Mouse (Mus musculus): ENCODE measurements around the gene Gm47995. TPM values are rescaled to one million over a fixed set of nuclear protein-coding genes. Genes with fewer than 3 reads are reported as not detected.
A peak's percentile ranks its signal among the peaks of the same experiment; 100 is the strongest.

The Gm47995 gene
- polyA plus RNA-seq, 1 experiment from 2014 or later = 0.26 TPM

- Histone ChIP-seq H3K4me3 (ENCODE audit: low read depth, low read length) (no peak overlapping the region), H3K27me3 (ENCODE audit: insufficient read depth, low read length) (no peaks in the 10 kb centered on the region), H3K9me3 (ENCODE audit: low read length) (no peaks in the 10 kb centered on the region), H3K27ac (ENCODE audit: low read depth) (no peak overlapping the region), H3K4me1 (ENCODE audit: insufficient read depth) (peaks cover 16% of the 10 kb centered on the region; the same call in 1 of the 2 replicates), H3K36me3 (replicated peaks; ENCODE audit: insufficient read depth, low read length) (no peaks in the 10 kb centered on the region), H3K9ac (replicated peaks) (no peak overlapping the region), H3K4me2 (ENCODE audit: low read depth, low read length) (no peak overlapping the region)
- WGBS (ENCODE audit: insufficient replicate concordance) = 73% methylated on average over 5 of the region's 5 CpGs
- DNase-seq (no peak), ATAC-seq (peak; percentile 40; the same call in 1 of the 2 replicates)
- TF ChIP-seq CTCF (IDR thresholded peaks at IDR 0.05; ENCODE audit: low read depth) (no peak), EP300 (IDR thresholded peaks at IDR 0.05; ENCODE audit: low read depth) (no peak)
These were observed 45.8 kb downstream of the Gm47995 start for GRCm38 (mm10) chr1:151244013-151244412.

- DNase-seq (no peak), ATAC-seq (no peak)
- Histone ChIP-seq H3K4me1 (ENCODE audit: insufficient read depth) (peaks cover 16% of the 10 kb centered on the region; the same call in 1 of the 2 replicates), H3K4me2 (ENCODE audit: low read depth, low read length) (peak overlapping the region; percentile 36), H3K4me3 (ENCODE audit: low read depth, low read length) (no peak overlapping the region), H3K36me3 (replicated peaks; ENCODE audit: insufficient read depth, low read length) (no peaks in the 10 kb centered on the region), H3K27me3 (ENCODE audit: insufficient read depth, low read length) (no peaks in the 10 kb centered on the region), H3K27ac (ENCODE audit: low read depth) (no peak overlapping the region), H3K9me3 (ENCODE audit: low read length) (no peaks in the 10 kb centered on the region), H3K9ac (replicated peaks) (no peak overlapping the region)
- no peak for TF ChIP-seq CTCF (IDR thresholded peaks at IDR 0.05; ENCODE audit: low read depth)
- TF ChIP-seq EP300 (IDR thresholded peaks at IDR 0.05; ENCODE audit: low read depth) = no peak
- WGBS (ENCODE audit: insufficient replicate concordance) = 78% methylated on average over 4 of the region's 4 CpGs
These were observed 46.5 kb downstream of the Gm47995 start for GRCm38 (mm10) chr1:151244761-151245160.

- Histone ChIP-seq H3K4me1 (ENCODE audit: insufficient read depth) (peaks cover 16% of the 10 kb centered on the region; the same call in 1 of the 2 replicates), H3K4me2 (ENCODE audit: low read depth, low read length) (peak overlapping the region; percentile 36), H3K27ac (ENCODE audit: low read depth) (no peak overlapping the region), H3K27me3 (ENCODE audit: insufficient read depth, low read length) (no peaks in the 10 kb centered on the region), H3K36me3 (replicated peaks; ENCODE audit: insufficient read depth, low read length) (no peaks in the 10 kb centered on the region), H3K9me3 (ENCODE audit: low read length) (no peaks in the 10 kb centered on the region), H3K4me3 (ENCODE audit: low read depth, low read length) (no peak overlapping the region), H3K9ac (replicated peaks) (no peak overlapping the region)
- DNase-seq = no peak
- no peak for TF ChIP-seq EP300 (IDR thresholded peaks at IDR 0.05; ENCODE audit: low read depth)
- no peak for TF ChIP-seq CTCF (IDR thresholded peaks at IDR 0.05; ENCODE audit: low read depth)
- 47% methylated on average over 10 of the region's 10 CpGs for WGBS (ENCODE audit: insufficient replicate concordance)
- peak; percentile 25; the same call in 1 of the 2 replicates for ATAC-seq
These were observed 46.9 kb downstream of the Gm47995 start for GRCm38 (mm10) chr1:151245165-151245564.

GRCm38 (mm10) chr1:151245846-151246245 is 47.6 kb downstream of the Gm47995 start:
- no peaks in the 10 kb centered on the region for H3K27me3 ChIP-seq (ENCODE audit: insufficient read depth, low read length)
- no peak overlapping the region for H3K27ac ChIP-seq (ENCODE audit: low read depth)
- no peak overlapping the region for H3K4me2 ChIP-seq (ENCODE audit: low read depth, low read length)
- H3K4me3 ChIP-seq (ENCODE audit: low read depth, low read length) = no peak overlapping the region
- DNase-seq (no peak), ATAC-seq (no peak)
- H3K9me3 ChIP-seq (ENCODE audit: low read length) = no peaks in the 10 kb centered on the region
- no peak overlapping the region for H3K9ac ChIP-seq (replicated peaks)
- peaks cover 16% of the 10 kb centered on the region for H3K4me1 ChIP-seq (ENCODE audit: insufficient read depth)
- no peaks in the 10 kb centered on the region for H3K36me3 ChIP-seq (replicated peaks; ENCODE audit: insufficient read depth, low read length)
- TF ChIP-seq CTCF (IDR thresholded peaks at IDR 0.05; ENCODE audit: low read depth) = no peak
- TF ChIP-seq EP300 (IDR thresholded peaks at IDR 0.05; ENCODE audit: low read depth) = no peak
- 63% methylated on average over 2 of the region's 2 CpGs for WGBS (ENCODE audit: insufficient replicate concordance)

Other genes starting within 250 kb of the Gm47995 start
- gene Hmcn1, start 205.0 kb upstream of the Gm47995 start, polyA plus RNA-seq (2015; fragmentation: Nextera tagmentation; extraction: Ambion mirVana) = 2.4 and 2.8 TPM in 2 replicates
- gene Gm47985, start 15.9 kb upstream of the Gm47995 start, polyA plus RNA-seq (2015; fragmentation: Nextera tagmentation; extraction: Ambion mirVana) = 0.60 and 0.67 TPM in 2 replicates
- 0.28 and 0.37 TPM in 2 replicates for gene Gm8947, start 6.1 kb upstream of the Gm47995 start, polyA plus RNA-seq (2015; fragmentation: Nextera tagmentation; extraction: Ambion mirVana)
- 0.28 TPM in 1 of 2 replicates, not detected in the other for gene 3110040M04Rik, start 5.7 kb downstream of the Gm47995 start, polyA plus RNA-seq (2015; fragmentation: Nextera tagmentation; extraction: Ambion mirVana)
- 0.12 and 0.20 TPM in 2 replicates for gene Gm47996, start 11.7 kb downstream of the Gm47995 start, polyA plus RNA-seq (2015; fragmentation: Nextera tagmentation; extraction: Ambion mirVana)
- 58.5 and 68.2 TPM in 2 replicates for gene Ivns1abp, start 146.0 kb downstream of the Gm47995 start, polyA plus RNA-seq (2015; fragmentation: Nextera tagmentation; extraction: Ambion mirVana)
- 17.2 and 20.6 TPM in 2 replicates for gene Swt1, start 230.0 kb downstream of the Gm47995 start, polyA plus RNA-seq (2015; fragmentation: Nextera tagmentation; extraction: Ambion mirVana)
- gene Trmt1l, start 230.1 kb downstream of the Gm47995 start, polyA plus RNA-seq (2015; fragmentation: Nextera tagmentation; extraction: Ambion mirVana) = 10.9 and 12.6 TPM in 2 replicates

Measured in liver, postnatal 0 days (tissue).